Mouse (Mus musculus) megakaryocyte, adult 5-6 weeks (primary cell): ENCODE results near the gene Cyp4f18. TPM values are rescaled to one million over a fixed set of nuclear protein-coding genes. Genes with fewer than 3 reads are reported as not detected.
A peak's percentile ranks its signal among the peaks of the same experiment; 100 is the strongest.
"Not testable (repeated sequence)": the region's sequence is repeated elsewhere in the genome, so short reads cannot be mapped to it uniquely, and the experiment has no call there.

Source experiments
- ATAC-seq: 2 replicates; pipeline ENCODE4 v1.8.0; 2016; ENCODE audit warnings: mild to moderate bottlenecking, inconsistent platforms; ENCODE audit not compliant: poor library complexity, severe bottlenecking
- total RNA-seq, 2 experiments: library from RNA; stranded (forward) in 1 of 2; stranded (reverse) in 1 of 2; fragments of 153-499, 151-499 nt in 1 of 2; fragments of 221-1000, 200-1000 nt in 1 of 2; gene quantifications; 2 replicates each; pipeline versions ENCODE4 v1.2.3 to v1.2.4; 2015 to 2017

Gene Cyp4f18
- total RNA-seq (2015) (107 and 114 TPM in 2 replicates), total RNA-seq (2017) (65.9 and 74.6 TPM in 2 replicates)

DNA sequence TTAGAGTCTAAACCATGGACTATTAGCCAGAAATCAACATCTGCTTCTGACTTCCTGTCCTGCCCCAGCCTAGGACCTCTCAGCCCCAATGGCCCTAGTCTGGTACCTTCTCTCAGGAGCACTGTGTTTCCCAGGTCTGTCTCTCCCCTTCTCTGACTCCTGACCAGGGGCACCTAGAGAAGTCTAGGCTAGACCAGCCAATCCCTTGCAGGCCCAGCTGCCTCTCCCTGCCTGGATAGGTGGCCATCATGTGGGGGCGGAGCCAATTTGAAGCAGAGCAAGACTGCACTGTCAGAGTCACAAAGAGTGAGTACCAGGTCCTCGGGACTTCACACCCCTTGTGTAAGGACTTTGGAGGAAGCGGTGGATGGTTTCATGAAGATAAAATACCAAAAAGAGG lies at the start of gene Cyp4f18:
Cyp4f18 (minus strand) TSS at position 154 of the 400 bp plus-strand sequence.
- peak; percentile 72 for ATAC-seq

DNA sequence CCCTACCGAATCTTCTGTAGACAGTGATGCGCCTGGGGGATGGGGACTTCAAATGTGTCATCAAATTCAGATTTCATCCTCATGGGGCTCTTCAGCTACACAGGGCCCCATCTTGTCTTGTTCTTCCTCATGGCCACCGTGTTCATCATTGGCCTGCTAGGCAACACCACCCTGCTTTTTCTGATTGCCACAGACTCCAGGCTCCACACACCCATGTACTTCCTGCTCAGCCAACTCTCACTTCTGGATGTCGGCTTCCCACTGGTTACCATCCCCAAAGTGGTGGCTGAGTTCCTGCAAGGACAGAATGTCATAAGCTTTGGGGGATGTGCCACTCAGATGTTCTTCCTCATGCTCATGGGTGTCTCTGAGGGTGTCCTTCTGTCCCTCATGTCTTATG lies 48.2 kb upstream of the Cyp4f18 start:
- ATAC-seq = peak; percentile 94

DNA sequence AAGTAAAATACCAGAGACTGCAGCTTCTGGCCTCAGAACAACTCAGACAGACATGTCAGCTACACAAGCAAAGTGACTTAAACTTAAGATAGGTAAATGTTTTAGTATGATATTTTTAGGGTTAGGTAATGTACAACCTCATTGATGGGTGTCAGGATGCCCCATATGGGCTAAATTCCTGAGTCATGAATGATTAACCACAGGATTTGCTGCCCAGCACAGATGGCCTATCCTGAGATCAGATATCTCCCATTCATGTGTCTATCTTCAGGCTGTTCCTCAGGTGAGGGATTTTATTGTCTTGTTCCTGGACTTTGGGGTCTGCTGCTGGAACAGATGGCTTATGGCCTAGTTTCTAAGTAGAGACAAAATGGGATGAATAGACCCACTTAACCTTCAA lies 45.2 kb upstream of the Cyp4f18 start:
- not testable (repeated sequence) for ATAC-seq

DNA sequence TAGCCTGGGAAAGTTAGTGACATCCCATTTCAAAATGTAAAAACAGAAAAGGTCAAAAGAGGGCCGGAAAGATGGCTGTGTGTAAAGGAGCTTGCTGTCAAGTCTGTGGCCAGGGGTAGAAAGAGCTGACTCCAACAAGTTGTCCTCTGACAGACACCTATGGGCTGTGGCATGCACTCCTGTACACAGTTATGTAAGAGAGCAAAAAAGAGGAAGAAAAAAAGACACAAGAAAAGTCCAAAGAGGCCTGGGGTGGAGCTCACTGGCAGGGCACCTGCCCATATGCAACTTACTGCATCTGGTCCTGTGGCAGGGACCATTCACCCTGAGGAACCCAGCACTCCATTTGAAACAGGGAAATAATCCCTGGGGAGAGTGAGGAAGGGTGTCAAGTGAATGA lies 33.1 kb upstream of the Cyp4f18 start:
- peak; percentile 88 for ATAC-seq

GRCm38 (mm10) chr8:72040918-72041317 lies 31.5 kb upstream of the Cyp4f18 start, which contains the start of gene Olfr372:
TSS of gene Olfr372 (plus strand) at chr8:72041218.
- not testable (repeated sequence) for ATAC-seq

DNA sequence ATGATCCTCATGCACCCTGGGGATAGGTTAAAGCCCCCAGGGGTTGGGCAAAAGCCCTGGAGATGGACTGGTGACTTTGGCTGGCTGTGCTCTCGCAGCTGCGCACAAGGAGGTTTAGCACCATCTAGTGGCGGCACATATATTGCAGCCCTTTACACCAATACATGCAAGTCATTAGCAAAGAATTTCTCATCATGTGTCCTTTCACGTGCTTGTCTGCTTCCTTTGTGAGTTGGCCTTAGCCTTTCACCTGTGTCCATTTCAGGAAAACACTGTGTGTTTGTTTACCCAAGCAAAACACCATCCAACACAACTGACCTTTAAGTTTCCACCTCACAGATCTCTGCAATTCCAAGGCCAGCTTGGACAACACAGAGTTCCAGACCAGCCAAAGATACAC lies 23.5 kb upstream of the Cyp4f18 start:
- ATAC-seq = peak; percentile 84

DNA sequence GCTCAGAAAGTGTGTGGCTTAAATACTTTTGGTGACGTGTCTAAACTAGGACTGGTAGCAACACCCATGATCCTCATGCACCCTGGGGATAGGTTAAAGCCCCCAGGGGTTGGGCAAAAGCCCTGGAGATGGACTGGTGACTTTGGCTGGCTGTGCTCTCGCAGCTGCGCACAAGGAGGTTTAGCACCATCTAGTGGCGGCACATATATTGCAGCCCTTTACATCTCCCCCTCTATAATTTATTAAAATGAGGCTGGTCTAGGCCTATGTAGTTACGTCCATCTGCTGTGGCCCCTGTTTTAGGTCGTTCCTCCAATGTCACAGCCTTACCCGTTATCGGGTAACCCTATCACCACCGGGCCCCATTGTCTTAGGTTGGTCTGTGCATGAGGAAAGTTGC lies 15.5 kb upstream of the Cyp4f18 start:
- ATAC-seq = not testable (repeated sequence)

DNA sequence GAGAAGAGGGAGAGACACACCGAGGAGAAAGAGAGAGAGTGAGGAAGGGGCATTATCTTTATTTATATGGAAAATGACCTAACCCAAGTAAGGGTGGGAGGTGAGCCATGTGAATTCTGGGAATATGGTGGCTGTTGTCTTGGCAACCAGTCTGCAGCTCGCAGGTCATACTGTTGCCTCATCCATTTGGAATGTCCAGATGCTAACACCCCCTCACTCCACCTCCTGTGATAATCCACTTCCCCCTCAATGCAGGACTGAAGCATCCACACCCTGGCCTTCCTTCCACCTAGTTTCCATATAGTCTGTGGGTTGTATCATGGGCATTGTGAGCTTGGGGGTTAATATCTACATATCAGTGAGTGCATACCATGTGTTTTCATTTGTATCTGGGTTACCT lies 10.4 kb upstream of the Cyp4f18 start:
- ATAC-seq = no peak

DNA sequence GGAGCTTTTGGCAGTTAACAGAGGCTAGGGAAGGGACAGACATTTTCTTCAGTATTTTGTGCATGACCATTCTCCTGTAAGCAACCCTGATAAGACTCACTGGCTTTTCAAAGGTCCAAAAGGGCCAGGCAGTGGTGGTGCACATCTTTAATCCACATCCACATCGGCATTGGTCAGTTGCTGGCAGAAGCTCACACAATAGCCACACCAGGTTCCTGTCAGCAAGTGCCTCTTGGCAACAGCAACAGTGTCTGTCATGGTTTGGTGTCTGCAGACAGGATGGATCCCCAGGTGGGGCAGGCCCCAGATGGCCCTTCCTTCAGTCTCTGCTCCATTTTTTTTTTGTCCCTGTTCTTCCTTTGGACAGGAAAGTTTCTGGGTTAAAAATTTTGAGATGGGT lies 9.6 kb upstream of the Cyp4f18 start:
- not testable (repeated sequence) for ATAC-seq

GRCm38 (mm10) chr8:72018141-72018540 lies 8.7 kb upstream of the Cyp4f18 start:
- no peak for ATAC-seq

DNA sequence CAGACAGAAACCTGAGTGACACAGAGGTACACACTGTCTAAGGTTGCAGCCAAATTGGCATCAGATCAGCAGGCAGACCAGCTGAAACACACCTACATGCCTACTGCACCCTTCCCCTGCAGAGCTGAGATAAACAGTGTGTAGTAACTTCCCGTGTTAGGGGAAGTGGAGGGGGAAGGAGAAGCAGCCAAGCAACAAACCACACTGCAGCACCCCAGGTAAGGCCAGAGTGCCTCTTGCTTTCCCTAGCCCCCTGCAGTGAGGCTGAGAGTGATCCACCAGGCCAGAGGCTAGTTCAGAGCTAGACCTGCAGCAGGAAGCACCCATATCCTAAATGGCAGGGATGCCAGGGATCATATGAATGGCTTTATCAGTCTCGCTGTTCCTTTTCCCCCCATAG lies 7.9 kb upstream of the Cyp4f18 start:
- ATAC-seq = peak; percentile 100

DNA sequence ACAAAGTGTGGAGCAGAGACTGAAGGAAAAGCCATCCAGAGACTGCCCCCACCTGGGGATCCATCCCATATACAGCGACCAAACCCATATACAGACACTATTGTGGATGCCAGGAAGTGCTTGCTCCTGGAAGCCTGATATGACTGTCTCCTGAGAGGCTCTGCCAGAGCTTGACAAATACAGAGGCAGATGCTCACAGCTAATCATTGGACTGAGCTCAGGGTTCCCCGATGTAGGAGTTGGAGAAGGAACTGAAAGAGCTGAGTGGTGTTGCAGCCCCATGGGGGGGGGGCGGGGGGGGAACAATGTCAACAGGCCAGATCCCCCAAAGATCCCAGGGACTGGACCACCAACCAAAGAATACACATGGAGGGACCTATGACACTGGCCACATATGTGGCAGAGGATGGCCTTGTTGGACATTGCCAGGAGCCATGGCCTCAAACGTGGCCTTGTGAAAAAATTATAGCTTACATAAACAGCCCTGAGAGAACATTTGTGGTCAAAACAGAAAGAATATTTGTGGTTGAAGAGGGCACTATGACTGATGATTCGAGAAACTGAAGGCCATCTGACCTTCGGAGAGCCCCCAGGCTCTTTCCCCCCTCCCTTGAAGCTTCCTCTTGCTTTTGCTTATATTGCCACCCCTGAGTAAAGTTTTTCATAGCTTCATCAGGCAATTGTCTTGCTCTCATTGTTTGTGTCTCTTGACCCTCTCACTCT lies 4.2 kb upstream of the Cyp4f18 start:
- ATAC-seq = not testable (repeated sequence)

DNA sequence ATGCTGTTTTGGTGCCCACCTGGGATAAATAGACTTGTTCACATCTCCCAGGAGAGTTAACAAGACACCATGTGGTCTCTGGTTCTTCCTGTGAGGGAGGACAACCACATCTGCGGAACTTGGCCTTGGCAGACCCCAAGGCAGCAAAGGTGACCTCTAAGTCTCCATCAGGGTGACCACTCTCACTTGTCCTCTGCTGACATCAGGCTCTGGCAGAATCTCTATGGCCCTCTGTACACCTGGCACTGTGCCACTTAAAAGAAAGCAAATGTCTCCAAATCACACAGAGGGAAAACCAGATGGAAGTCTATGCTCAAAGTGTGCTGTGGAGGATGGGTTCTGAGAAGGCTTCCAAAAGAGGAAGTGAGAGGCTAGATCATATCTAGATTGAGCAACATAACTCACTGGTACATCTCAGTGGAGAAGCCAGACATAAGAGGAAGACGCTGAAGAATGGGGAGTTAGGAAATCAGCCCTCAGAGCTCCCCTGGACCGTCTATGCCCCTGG lies 1.2 kb downstream of the Cyp4f18 start:
- peak; percentile 78 for ATAC-seq

DNA sequence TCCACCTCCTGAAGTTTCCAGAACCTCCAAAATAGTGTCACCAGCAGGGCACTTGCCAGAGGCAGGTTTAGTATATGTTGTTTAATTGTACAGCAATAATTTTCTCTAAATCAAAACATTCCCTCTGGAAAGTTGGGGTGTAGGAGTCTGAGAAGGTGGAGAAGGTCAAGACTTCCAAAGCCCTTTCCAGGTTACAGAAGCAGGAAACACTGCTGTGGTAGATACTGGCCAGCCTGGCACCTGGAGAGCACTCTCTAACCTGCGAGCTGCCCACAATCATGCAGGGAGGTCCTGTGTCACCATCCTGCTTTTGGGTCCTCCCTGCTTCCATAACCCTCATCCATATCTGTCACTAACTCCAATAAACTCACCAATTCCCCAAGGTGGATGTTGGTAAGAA lies 2.7 kb downstream of the Cyp4f18 start:
- no peak for ATAC-seq

GRCm38 (mm10) chr8:72005912-72006311 lies 3.5 kb downstream of the Cyp4f18 start:
- ATAC-seq = peak; percentile 22

DNA sequence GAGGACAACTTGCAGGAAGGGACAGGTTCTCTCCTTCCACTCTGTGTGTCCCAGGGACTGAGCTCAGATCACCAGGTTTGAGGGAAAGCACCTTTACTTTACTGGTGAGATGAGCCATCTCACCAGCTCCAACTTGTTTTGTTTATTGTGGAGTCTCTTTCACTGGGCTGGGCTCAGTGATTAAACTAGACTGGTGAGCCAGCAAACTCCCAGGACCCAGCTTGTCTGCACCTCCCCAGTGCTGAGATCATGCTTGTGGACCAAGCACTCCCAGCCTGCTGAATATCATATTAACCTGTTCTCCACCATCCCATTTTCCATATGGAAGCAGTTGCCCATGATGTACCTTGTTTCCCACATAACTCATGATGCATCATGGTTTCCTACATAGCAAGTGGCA lies 6.5 kb downstream of the Cyp4f18 start:
- no peak for ATAC-seq

GRCm38 (mm10) chr8:72000223-72000622 lies 9.2 kb downstream of the Cyp4f18 start:
- peak; percentile 38; the same call in 1 of the 2 replicates for ATAC-seq

DNA sequence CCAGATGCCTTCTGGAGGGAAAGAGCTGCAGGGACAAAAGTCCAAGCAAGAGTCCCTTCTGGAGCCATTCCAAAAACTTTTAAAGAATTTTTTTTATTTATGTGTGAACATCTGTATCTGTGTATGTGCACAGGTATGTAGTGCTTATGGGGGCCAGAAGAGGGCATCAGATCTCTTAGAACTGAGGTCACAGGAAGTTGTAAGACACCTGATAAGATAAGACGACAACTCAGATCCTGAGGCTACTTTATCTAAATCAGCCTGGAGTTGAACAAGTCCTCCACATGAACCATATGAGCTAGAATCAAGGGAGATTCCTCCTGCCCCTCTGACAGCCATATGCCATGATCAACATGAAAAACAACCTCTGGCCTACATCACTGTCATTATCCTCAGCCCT lies 10.0 kb downstream of the Cyp4f18 start:
- 0 out of 2 replicates have a peak, but pooled peaks have one; percentile 33 for ATAC-seq

GRCm38 (mm10) chr8:71988867-71989599 lies 20.4 kb downstream of the Cyp4f18 start:
- ATAC-seq = no peak

DNA sequence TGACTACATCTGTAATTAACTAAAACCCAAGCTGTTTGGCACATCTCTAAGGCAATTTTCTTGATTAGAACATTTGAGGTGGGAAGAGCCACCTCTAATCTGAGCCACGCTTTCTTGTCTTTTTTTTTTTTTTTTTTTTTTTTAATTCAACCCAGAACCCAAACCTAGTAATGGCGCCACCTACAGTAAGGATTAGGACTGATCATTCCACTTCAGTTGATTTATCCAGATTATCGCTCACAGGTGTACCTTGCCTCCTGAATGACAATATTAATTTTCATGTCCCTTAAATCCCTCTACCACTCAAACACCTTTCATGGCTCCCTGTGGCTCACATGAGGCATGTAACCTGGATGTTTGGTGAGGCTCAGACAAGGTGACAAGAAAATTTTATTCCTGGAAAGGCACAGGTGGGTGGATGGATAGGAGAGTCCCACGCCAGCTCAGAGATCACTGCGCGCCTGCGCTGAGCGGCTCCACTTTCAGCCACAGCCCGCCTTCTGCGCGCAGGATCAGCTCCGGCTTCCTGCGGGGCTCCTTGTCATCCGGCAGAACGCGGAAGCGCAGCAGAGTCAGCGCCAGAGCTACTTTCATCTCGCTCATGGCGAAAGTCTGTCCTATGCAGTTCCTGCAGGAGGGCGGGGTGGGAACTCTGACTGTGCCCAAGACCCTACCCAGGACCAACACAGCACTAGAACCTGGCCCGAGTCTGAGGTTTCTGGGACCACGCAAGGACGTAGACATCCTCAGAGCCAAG lies 21.1 kb downstream of the Cyp4f18 start:
- ATAC-seq = peak; percentile 85

DNA sequence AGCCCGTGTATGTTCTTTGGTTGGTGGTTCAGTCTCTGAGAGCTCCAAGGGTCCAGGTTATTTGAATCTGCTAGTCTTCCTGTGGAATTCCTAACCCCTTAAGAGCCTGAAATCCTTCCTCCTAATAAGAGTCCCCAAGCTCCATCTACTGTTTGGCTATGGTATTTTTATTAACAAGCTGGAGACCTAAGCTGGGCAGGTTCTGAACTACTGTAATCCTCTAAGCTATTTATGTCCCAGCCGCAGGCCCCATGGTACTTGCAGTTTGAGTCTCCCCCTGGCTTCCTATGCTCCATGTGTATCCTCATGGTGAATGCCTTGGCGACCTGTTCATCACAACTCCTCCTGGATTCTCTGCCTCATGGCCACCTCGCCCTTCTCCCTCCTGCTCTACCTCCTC lies 24.8 kb downstream of the Cyp4f18 start:
- no peak for ATAC-seq
